Mouse (Mus musculus): Measurements from ENCODE around the gene Ckap4.
A peak's percentile ranks its signal among the peaks of the same experiment; 100 is the strongest.
"Not testable (repeated sequence)": the region's sequence is repeated elsewhere in the genome, so short reads cannot be mapped to it uniquely, and the experiment has no call there.

The Ckap4 gene

DNA sequence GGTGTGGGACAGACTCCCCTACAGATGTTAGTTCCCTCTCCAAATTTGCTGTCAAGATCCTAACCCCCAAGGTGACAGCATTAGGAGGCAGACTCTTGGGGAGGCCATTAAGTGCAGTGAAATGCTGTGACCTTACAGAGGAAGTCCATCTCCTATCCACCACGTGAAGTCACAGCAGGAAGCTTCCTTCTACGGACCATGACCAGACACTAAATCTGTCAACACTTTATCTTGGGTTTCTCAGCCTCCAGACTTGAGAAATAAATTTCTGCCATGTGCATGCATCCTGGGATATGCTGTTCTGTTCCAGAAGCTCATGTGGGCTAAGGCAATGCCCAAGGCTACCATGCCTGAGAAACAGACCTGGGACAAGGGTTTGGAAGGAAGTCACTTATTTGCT lies 35.0 kb downstream of the Ckap4 start:
- no peak for DNase-seq (ENCODE audit: low read depth, low spot score)

- no peak for DNase-seq (ENCODE audit: low read depth, low spot score)
These were observed 37.1 kb downstream of the Ckap4 start for GRCm38 (mm10) chr10:84496805-84497204.

DNA sequence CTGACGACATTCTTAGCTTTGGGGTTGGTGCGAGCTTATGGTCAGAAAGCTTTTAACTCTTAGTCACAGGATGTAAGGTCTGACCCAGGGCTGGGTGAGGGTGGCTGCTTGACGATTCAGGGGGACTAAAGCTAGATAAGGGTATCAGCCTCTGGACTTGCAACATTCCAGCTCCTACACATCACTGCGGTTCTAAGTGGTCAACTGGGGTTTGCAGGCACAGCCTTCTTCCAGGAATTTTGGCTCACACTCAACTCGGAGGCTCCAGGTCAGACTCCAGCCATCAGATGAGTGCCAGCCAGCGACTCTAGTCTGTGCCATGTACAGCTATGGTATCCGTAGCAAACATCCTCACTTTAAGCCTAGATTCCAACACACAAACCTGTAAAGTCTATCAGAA lies 39.4 kb downstream of the Ckap4 start:
- DNase-seq (ENCODE audit: low read depth, low spot score) = no peak

GRCm38 (mm10) chr10:84490115-84490514 lies 43.7 kb downstream of the Ckap4 start:
- DNase-seq (ENCODE audit: low read depth, low spot score) = no peak

DNA sequence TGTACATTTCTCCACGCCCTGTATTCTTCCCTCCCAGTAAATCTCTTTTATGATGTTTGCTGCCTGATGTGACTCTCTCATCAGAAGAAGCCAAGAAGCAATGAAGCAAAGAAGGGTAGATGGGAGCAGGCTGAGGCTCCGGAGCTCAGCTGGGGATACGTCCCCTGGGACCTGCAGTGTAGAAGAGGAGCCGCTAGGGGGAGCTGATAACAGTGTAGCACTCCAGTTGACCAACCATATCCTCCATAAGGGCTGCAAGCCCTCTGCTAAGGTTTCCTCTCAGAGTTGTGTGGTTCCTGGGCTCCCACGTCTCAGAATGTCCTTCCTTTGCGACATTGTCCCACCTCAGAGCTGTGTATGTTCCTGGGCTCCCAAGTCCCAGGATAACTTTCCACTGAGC lies 45.5 kb downstream of the Ckap4 start:
- DNase-seq (ENCODE audit: low read depth, low spot score) = peak; percentile 77

DNA sequence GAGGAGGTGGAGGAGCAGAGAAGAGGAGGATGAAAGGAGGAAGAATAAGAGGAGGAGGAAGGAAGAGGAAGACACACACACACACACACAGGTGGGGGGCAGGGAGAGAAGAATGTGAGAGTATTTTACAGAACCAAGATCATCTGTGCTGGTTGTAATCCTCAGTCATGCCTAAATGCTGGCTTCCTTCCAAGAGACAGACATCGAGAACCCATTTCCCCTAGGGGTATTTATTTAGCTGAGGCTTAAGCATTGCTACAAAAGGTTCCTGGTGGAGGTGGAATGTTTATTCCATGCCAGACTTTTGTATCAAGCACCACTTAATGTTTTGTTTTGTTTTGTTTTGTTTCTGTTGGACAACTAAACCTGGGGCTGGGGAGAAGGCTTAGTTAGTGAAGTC lies 49.2 kb downstream of the Ckap4 start:
- no peak for DNase-seq (ENCODE audit: low read depth, low spot score)

DNA sequence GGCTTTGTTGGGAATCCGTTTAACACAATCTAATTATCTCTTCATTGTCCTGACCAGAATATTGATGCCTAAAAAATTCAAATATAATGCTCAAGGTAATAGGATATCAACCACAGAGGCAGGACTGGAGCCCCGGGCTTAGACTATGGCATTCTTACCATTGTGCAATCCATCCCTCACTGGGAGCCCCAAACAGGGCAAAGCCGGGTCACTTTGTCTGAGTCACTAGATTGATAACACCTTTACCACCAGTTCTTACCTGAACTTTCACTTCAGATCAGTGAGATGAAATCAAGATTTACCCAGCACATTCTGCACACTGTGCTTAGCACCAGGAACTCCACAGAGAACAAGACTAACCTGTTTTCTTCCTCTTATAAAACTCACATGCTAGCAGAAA lies 50.3 kb downstream of the Ckap4 start:
- no peak for DNase-seq (ENCODE audit: low read depth, low spot score)

GRCm38 (mm10) chr10:84483069-84483468 lies 50.8 kb downstream of the Ckap4 start:
- no peak for DNase-seq (ENCODE audit: low read depth, low spot score)

DNA sequence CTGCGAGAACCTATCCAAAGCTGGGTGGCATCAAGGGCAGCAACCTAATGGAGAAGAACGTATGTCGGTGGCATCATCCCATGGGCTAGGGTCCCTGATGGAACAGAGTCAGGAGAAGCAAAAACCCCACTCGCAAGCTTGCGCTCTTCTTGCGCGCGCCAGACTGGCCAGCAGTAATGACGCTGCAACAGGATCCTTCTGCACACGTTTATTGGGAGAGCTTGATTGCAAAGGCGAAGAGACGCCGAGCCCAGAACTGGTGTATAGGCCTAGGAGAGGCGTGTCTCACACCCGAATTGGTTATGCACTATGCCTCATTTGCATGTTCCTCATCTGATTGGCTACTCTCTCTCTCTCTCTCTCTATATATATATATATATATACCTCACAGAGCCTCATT lies 51.4 kb downstream of the Ckap4 start:
- not testable (repeated sequence) for DNase-seq (ENCODE audit: low read depth, low spot score)

GRCm38 (mm10) chr10:84481327-84481671 lies 52.6 kb downstream of the Ckap4 start:
- no peak for DNase-seq (ENCODE audit: low read depth, low spot score)

DNA sequence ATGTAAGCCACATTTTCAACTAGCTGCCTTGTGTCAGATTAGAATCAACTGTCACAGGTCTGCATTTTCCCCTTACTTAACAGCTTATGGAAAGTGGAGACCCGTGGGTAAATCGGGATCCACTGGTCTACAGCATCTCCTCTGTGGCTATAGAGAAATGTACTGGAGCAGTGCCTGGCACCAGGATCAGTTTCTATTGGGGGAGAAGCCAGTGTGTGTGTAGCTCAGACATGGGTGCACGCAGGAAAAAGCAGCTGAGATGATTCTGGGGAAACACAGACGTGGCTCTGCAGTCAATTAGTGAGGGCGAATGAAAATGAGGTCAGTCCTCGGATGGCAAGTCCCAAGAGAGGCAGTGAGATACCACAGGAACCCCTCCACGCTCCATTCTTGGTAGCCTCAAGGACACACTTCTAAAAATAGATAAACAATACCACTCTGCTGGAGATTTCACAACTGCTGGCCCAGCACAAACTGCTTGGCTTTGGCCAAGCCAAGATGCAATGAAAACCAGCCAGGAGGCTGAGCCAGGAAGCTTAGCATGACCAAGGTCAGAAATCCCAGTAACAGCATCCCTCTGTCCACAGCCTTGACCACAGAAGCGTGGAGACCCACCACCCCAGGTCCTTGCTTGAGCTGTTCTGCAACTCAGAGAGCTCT lies 53.1 kb downstream of the Ckap4 start:
- DNase-seq (ENCODE audit: low read depth, low spot score) = no peak

GRCm38 (mm10) chr10:84480146-84480545 lies 53.7 kb downstream of the Ckap4 start:
- DNase-seq (ENCODE audit: low read depth, low spot score) = no peak

GRCm38 (mm10) chr10:84477613-84478076 lies 56.2 kb downstream of the Ckap4 start:
- peak; percentile 27 for DNase-seq (ENCODE audit: low read depth, low spot score)

GRCm38 (mm10) chr10:84477045-84477612 lies 56.7 kb downstream of the Ckap4 start:
- DNase-seq (ENCODE audit: low read depth, low spot score) = no peak

Measured in ES-CJ7 (cell line).